13 mouse cellular contexts compared by ENCODE assay signal in the genomic region with DNA sequence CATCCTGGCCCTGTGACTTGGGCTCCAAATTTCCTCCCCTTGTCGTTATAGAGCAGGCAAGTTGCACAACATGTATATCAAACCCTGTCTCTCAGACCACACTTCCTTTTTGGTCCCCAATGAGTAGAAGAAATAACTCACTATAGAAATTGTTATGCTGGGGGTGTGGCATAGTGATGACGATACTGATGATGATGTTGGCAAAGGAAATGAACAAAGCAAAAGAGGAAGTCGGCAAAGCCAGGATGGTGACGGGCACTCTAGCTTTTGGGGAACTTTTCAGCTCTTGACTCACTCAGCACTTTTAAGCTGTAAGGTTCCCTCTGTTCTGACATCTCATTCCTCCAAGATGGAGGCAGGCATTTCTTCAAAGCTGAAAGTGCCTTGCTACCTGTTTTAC. TPM values are rescaled to one million over a fixed set of nuclear protein-coding genes. Genes with fewer than 3 reads are reported as not detected.
A peak's percentile ranks its signal among the peaks of the same experiment; 100 is the strongest.
DNase-seq lines count a peak whose midpoint lies in the region; ATAC-seq and TF ChIP-seq lines count a peak whose summit lies in the region.
"Had no signal": no experiment of that assay in that cellular context is flagged by ENCODE, and none has a peak within 500 bp of the region (broad histone marks: within the 10 kb centered on the region; RNA-seq: fewer than 3 reads in every experiment).

No protein-coding gene starts in this region.

- H3K9me3 ChIP-seq in kidney, embryonic 14.5 days (ENCODE audit: control insufficient read depth, low read length): no peaks in the 10 kb centered on the region
- H3K9me3 ChIP-seq in CH12.LX (replicated peaks; ENCODE audit: low read length): no peaks in the 10 kb centered on the region
- no peaks in the 10 kb centered on the region for H3K9me3 ChIP-seq in intestine, embryonic 15.5 days
- H3K9me3 ChIP-seq in forebrain, embryonic 14.5 days (replicated peaks; ENCODE audit: control insufficient read depth, low read length): no peaks in the 10 kb centered on the region
- H3K9me3 ChIP-seq: heart, embryonic 13.5 days; neural tube, embryonic 13.5 days had no signal

- no peak overlapping the region for H3K4me2 ChIP-seq in kidney, embryonic 14.5 days (replicated peaks; ENCODE audit: low read depth, low read length)
- H3K4me2 ChIP-seq in CH12.LX (ENCODE audit: insufficient read depth, low read depth, poor library complexity, severe bottlenecking): no peak overlapping the region
- no peak overlapping the region for H3K4me2 ChIP-seq in intestine, embryonic 15.5 days (replicated peaks)
- H3K4me2 ChIP-seq in forebrain, embryonic 14.5 days (ENCODE audit: low read length): no peak overlapping the region
- H3K4me2 ChIP-seq: heart, embryonic 13.5 days; neural tube, embryonic 13.5 days had no signal

- ATAC-seq in kidney, embryonic 14.5 days (ENCODE audit: low FRiP score, low TSS enrichment): no peak
- ATAC-seq in common myeloid progenitor, adult 5-6 weeks (replicated peaks; ENCODE audit: low read depth, poor library complexity, severe bottlenecking): peak; percentile 95
- no peak for ATAC-seq in intestine, embryonic 15.5 days
- ATAC-seq in forebrain, embryonic 14.5 days: no peak

- TF ChIP-seq EP300 in CH12.LX (IDR thresholded peaks at IDR 0.05; ENCODE audit: low read length): no peak

- no peaks in the 10 kb centered on the region for H3K27me3 ChIP-seq in kidney, embryonic 14.5 days (ENCODE audit: control insufficient read depth, insufficient read depth, low read length)
- H3K27me3 ChIP-seq in CH12.LX (replicated peaks): no peaks in the 10 kb centered on the region
- no peaks in the 10 kb centered on the region for H3K27me3 ChIP-seq in intestine, embryonic 15.5 days (replicated peaks)
- no peaks in the 10 kb centered on the region for H3K27me3 ChIP-seq in forebrain, embryonic 14.5 days (replicated peaks; ENCODE audit: control insufficient read depth, insufficient read depth, low read length)
- H3K27me3 ChIP-seq: heart, embryonic 13.5 days; neural tube, embryonic 13.5 days had no signal

- DNase-seq in kidney, adult 9 months: peak; percentile 17
- peak; percentile 49 for DNase-seq in CH12.LX (ENCODE audit: extremely low read depth)
- peak; percentile 14 for DNase-seq in naive thymus-derived CD4-positive, alpha-beta T cell, adult 2 months (ENCODE audit: low read depth)
- no peak for DNase-seq in forebrain, embryonic 14.5 days (ENCODE audit: low spot score)
- DNase-seq: right cerebral cortex, postnatal 14 days; thymus, adult 18-20 months had no signal

- dilution Hi-C loops in CH12.LX (cut with MboI; ENCODE audit: extremely low pct_ligation_motif_present, extremely low pct_unique_long_range_greater_than_20kb, low sequenced_read_pairs): no loop called here

- H3K36me3 ChIP-seq in kidney, embryonic 14.5 days (ENCODE audit: control insufficient read depth, insufficient read depth, low read length): no peaks in the 10 kb centered on the region
- H3K36me3 ChIP-seq in CH12.LX (replicated peaks in 1 of 2; ENCODE audit: control insufficient read depth in 1 of 2, insufficient read depth in 1 of 2, low read length in 1 of 2): no peaks in the 10 kb centered on the region
- no peaks in the 10 kb centered on the region for H3K36me3 ChIP-seq in intestine, embryonic 15.5 days
- H3K36me3 ChIP-seq in forebrain, embryonic 14.5 days (ENCODE audit: control insufficient read depth, insufficient read depth, low read length): no peaks in the 10 kb centered on the region
- H3K36me3 ChIP-seq: heart, embryonic 13.5 days; neural tube, embryonic 13.5 days had no signal

- no peaks in the 10 kb centered on the region for H3K79me2 ChIP-seq in CH12.LX (replicated peaks; ENCODE audit: control insufficient read depth, extremely low read depth, insufficient read depth, poor library complexity, severe bottlenecking)

- H3K9ac ChIP-seq in kidney, embryonic 14.5 days (ENCODE audit: low read depth, low read length): no peak overlapping the region
- H3K9ac ChIP-seq in CH12.LX (ENCODE audit: insufficient read depth, low read depth): no peak overlapping the region
- no peak overlapping the region for H3K9ac ChIP-seq in intestine, embryonic 15.5 days
- H3K9ac ChIP-seq in forebrain, embryonic 14.5 days (ENCODE audit: low read length): no peak overlapping the region
- H3K9ac ChIP-seq: heart, embryonic 13.5 days; neural tube, embryonic 13.5 days had no signal

- WGBS in kidney, embryonic 14.5 days: 81% methylated on average over 4 of the region's 4 CpGs
- WGBS in intestine, embryonic 15.5 days: 83% methylated on average over 4 of the region's 4 CpGs
- WGBS in forebrain, embryonic 14.5 days: 91% methylated on average over 4 of the region's 4 CpGs

- in situ Hi-C loops in CH12.LX (cut with MboI; ENCODE audit: low pct_ligation_motif_present, low pct_unique_long_range_greater_than_20kb, low sequenced_read_pairs): no loop called here

- no peaks in the 10 kb centered on the region for H3K4me1 ChIP-seq in kidney, embryonic 14.5 days (ENCODE audit: control insufficient read depth, insufficient read depth, low read length)
- H3K4me1 ChIP-seq in CH12.LX (ENCODE audit: control insufficient read depth in 1 of 2, insufficient read depth in 2 of 2): peaks cover 0 to 18% of the 10 kb centered on the region in 2 experiments; a peak in 2 of 4 replicates
- H3K4me1 ChIP-seq in intestine, embryonic 15.5 days (replicated peaks): no peaks in the 10 kb centered on the region
- no peaks in the 10 kb centered on the region for H3K4me1 ChIP-seq in forebrain, embryonic 14.5 days (ENCODE audit: control insufficient read depth, insufficient read depth, low read length)
- H3K4me1 ChIP-seq: heart, embryonic 13.5 days; neural tube, embryonic 13.5 days had no signal

- no peak for TF ChIP-seq RAD21 in CH12.LX (IDR thresholded peaks at IDR 0.05; ENCODE audit: low read depth, low read length)

- TF ChIP-seq POLR2A in CH12.LX (IDR thresholded peaks at IDR 0.05; ENCODE audit: low read depth, low read length): no peak

- no peak overlapping the region for H3K27ac ChIP-seq in kidney, embryonic 14.5 days (ENCODE audit: low read depth, low read length)
- no peak overlapping the region for H3K27ac ChIP-seq in CH12.LX (ENCODE audit: insufficient read depth, low read depth)
- H3K27ac ChIP-seq in intestine, embryonic 15.5 days: no peak overlapping the region
- no peak overlapping the region for H3K27ac ChIP-seq in forebrain, embryonic 14.5 days (ENCODE audit: low read depth, low read length)
- H3K27ac ChIP-seq: heart, embryonic 13.5 days; layer of hippocampus, adult 2 months; neural tube, embryonic 13.5 days had no signal

- no peak for TF ChIP-seq CTCF in CH12.LX (conservative IDR thresholded peaks at IDR 0.05 in 1 of 2, IDR thresholded peaks at IDR 0.05 in 1 of 2; ENCODE audit: low read depth in 2 of 2, low read length in 2 of 2)

- no peak overlapping the region for H3K4me3 ChIP-seq in kidney, embryonic 14.5 days (ENCODE audit: low read length)
- H3K4me3 ChIP-seq in CH12.LX (replicated peaks in 1 of 3; ENCODE audit: low read depth in 2 of 3, low read length in 2 of 3, poor library complexity in 1 of 3): no peak overlapping the region
- H3K4me3 ChIP-seq in intestine, embryonic 15.5 days (replicated peaks): no peak overlapping the region
- no peak overlapping the region for H3K4me3 ChIP-seq in forebrain, embryonic 14.5 days (ENCODE audit: low read depth, low read length)
- H3K4me3 ChIP-seq: erythroblast, embryonic 14.5 days; heart, embryonic 13.5 days; layer of hippocampus, adult 2 months; neural tube, embryonic 13.5 days had no signal

TF ChIP-seq in CH12.LX, 34 proteins besides CTCF, POLR2A, EP300 and RAD21:
- no peak for TF ChIP-seq RCOR1 (conservative IDR thresholded peaks at IDR 0.05; ENCODE audit: low read depth, low read length)
- no peak for TF ChIP-seq IRF4 (IDR thresholded peaks at IDR 0.05; ENCODE audit: low read depth, low read length)
- no peak for TF ChIP-seq MAZ (IDR thresholded peaks at IDR 0.05; ENCODE audit: low read depth, low read length)
- no peak for TF ChIP-seq HCFC1 (IDR thresholded peaks at IDR 0.05; ENCODE audit: low read depth, low read length)
- TF ChIP-seq SIN3A (IDR thresholded peaks at IDR 0.05; ENCODE audit: low read length): no peak
- no peak for TF ChIP-seq NRF1 (IDR thresholded peaks at IDR 0.05; ENCODE audit: low read depth, low read length)
TF ChIP-seq in CH12.LX: peak in this region for 0.

RNA-seq across cellular contexts. Expression of gene Il1b, which starts 2.4 kb away (rescaled TPM):
- not detected in 2 replicates for polyA plus RNA-seq in kidney, embryonic 14.5 days (2014; fragmentation: Nextera tagmentation; extraction: Ambion mirVana)
- total RNA-seq in CH12.LX (2012; rRNA removed) (0.13 TPM in 1 of 2 replicates, not detected in the other), CH12.LX (2014; rRNA removed) (0.44 and 0.80 TPM in 2 replicates)
- polyA plus RNA-seq in CH12.LX (2012; ENCODE audit: insufficient read length, low read depth): 0.23 and 0.65 TPM in 2 replicates
- 1.0 and 1.4 TPM in 2 replicates for total RNA-seq in common myeloid progenitor, adult 5-6 weeks (2017)
- 0.16 and 0.38 TPM in 2 replicates for polyA plus RNA-seq in intestine, embryonic 15.5 days (2015; fragmentation: Nextera tagmentation; extraction: Ambion mirVana)
- polyA plus RNA-seq in forebrain, embryonic 14.5 days (2014; fragmentation: Nextera tagmentation; extraction: Ambion mirVana): not detected in 2 replicates
- total RNA-seq: layer of hippocampus, adult 2 months had no signal
- polyA plus RNA-seq: erythroblast, embryonic 14.5 days; heart, embryonic 13.5 days had no signal
